Mouse (Mus musculus): Measurements from ENCODE around the gene Foxk1. TPM values are rescaled to one million over a fixed set of nuclear protein-coding genes. Genes with fewer than 3 reads are reported as not detected.

Foxk1 gene
- polyA plus RNA-seq, 1 experiment, result 26.1 TPM

GRCm38 (mm10) chr5:142370406-142371171, 30.7 kb upstream of the Foxk1 start:
- peaks cover 6% of the 10 kb centered on the region; the same call in 1 of the 2 replicates for H3K4me1 ChIP-seq (ENCODE audit: control insufficient read depth, insufficient read depth, low read length)
- no peak for DNase-seq
- 99% methylated on average over 4 of the region's 4 CpGs for WGBS
- TF ChIP-seq POLR2A (IDR thresholded peaks at IDR 0.05; ENCODE audit: borderline replicate concordance, extremely low read depth, low read depth, low read length) (no peak), CTCF (IDR thresholded peaks at IDR 0.05; ENCODE audit: insufficient read depth, low read length) (no peak)
- H3K4me3 ChIP-seq (replicated peaks; ENCODE audit: extremely low read depth, low read depth, low read length), result no peak overlapping the region

- Histone ChIP-seq H3K4me1 (ENCODE audit: control insufficient read depth, insufficient read depth, low read length) (peaks cover 6% of the 10 kb centered on the region; the same call in 1 of the 2 replicates), H3K4me3 (replicated peaks; ENCODE audit: extremely low read depth, low read depth, low read length) (no peak overlapping the region)
- 23% methylated on average over 24 of the region's 24 CpGs for WGBS
- no peak for TF ChIP-seq POLR2A (IDR thresholded peaks at IDR 0.05; ENCODE audit: borderline replicate concordance, extremely low read depth, low read depth, low read length)
- no peak for TF ChIP-seq CTCF (IDR thresholded peaks at IDR 0.05; ENCODE audit: insufficient read depth, low read length)
- no peak for DNase-seq
These were observed 29.8 kb upstream of the Foxk1 start for GRCm38 (mm10) chr5:142371172-142372155.

DNA sequence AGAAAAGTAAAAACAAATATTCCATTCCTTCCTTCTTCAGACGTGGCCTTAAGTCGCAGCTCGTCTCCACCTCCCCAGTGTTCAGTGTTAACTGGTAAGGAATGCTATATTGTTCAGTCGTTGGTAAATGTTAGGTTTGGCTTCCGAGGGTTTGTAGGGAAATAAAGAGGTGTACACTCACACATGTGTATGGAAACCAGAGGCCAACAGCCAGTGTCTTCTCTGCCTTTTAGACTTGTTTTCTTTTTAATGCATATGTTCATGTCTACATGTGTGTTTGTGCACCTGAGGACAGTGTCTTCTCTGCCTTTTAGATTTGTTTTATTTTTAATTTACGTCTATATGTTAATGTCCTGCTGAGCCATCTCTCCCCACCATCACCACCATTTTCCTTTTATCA, 29.1 kb upstream of the Foxk1 start:
- Histone ChIP-seq H3K4me3 (replicated peaks; ENCODE audit: extremely low read depth, low read depth, low read length) (no peak overlapping the region), H3K4me1 (ENCODE audit: control insufficient read depth, insufficient read depth, low read length) (peaks cover 4% of the 10 kb centered on the region; the same call in 1 of the 2 replicates)
- 40% methylated on average over 6 of the region's 6 CpGs for WGBS
- DNase-seq, result no peak
- TF ChIP-seq POLR2A (IDR thresholded peaks at IDR 0.05; ENCODE audit: borderline replicate concordance, extremely low read depth, low read depth, low read length), result no peak
- TF ChIP-seq CTCF (IDR thresholded peaks at IDR 0.05; ENCODE audit: insufficient read depth, low read length), result no peak

- no peak for DNase-seq
- H3K4me1 ChIP-seq (ENCODE audit: control insufficient read depth, insufficient read depth, low read length), result peaks cover 4% of the 10 kb centered on the region; the same call in 1 of the 2 replicates
- no peak for TF ChIP-seq CTCF (IDR thresholded peaks at IDR 0.05; ENCODE audit: insufficient read depth, low read length)
- WGBS, result 68% methylated on average over 9 of the region's 9 CpGs
- no peak overlapping the region for H3K4me3 ChIP-seq (replicated peaks; ENCODE audit: extremely low read depth, low read depth, low read length)
These were observed 27.0 kb upstream of the Foxk1 start for GRCm38 (mm10) chr5:142374343-142374742.

GRCm38 (mm10) chr5:142375641-142376040, 25.7 kb upstream of the Foxk1 start:
- Histone ChIP-seq H3K4me3 (replicated peaks; ENCODE audit: extremely low read depth, low read depth, low read length) (no peak overlapping the region), H3K4me1 (ENCODE audit: control insufficient read depth, insufficient read depth, low read length) (peaks cover 4% of the 10 kb centered on the region; the same call in 1 of the 2 replicates)
- 95% methylated on average over 5 of the region's 5 CpGs for WGBS
- no peak for DNase-seq
- TF ChIP-seq CTCF (IDR thresholded peaks at IDR 0.05; ENCODE audit: insufficient read depth, low read length) (no peak), POLR2A (IDR thresholded peaks at IDR 0.05; ENCODE audit: borderline replicate concordance, extremely low read depth, low read depth, low read length) (no peak)

DNA sequence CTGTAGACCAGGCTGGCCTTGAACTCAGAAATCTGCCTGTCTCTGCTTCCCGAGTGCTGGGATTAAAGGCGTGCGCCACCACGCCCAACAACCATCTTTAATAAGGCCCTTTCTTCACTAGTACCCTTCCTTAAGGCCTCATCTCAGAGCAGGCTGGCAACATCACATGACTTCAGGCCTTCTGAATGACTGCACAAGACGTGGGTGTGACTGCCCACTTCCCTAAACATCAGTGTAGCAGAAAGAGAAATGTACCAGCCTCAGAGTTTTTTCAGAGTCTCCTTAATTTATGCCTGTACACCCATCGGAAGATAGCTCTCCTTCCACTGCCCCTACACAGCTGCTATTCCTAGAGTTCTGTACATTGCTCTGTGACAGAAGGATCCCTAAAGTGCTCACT, 25.2 kb upstream of the Foxk1 start:
- TF ChIP-seq CTCF (IDR thresholded peaks at IDR 0.05; ENCODE audit: insufficient read depth, low read length) (no peak), POLR2A (IDR thresholded peaks at IDR 0.05; ENCODE audit: borderline replicate concordance, extremely low read depth, low read depth, low read length) (no peak)
- DNase-seq, result no peak
- H3K4me3 ChIP-seq (replicated peaks; ENCODE audit: extremely low read depth, low read depth, low read length), result no peak overlapping the region
- WGBS, result 78% methylated on average over 6 of the region's 6 CpGs
- peaks cover 4% of the 10 kb centered on the region; the same call in 1 of the 2 replicates for H3K4me1 ChIP-seq (ENCODE audit: control insufficient read depth, insufficient read depth, low read length)

DNA sequence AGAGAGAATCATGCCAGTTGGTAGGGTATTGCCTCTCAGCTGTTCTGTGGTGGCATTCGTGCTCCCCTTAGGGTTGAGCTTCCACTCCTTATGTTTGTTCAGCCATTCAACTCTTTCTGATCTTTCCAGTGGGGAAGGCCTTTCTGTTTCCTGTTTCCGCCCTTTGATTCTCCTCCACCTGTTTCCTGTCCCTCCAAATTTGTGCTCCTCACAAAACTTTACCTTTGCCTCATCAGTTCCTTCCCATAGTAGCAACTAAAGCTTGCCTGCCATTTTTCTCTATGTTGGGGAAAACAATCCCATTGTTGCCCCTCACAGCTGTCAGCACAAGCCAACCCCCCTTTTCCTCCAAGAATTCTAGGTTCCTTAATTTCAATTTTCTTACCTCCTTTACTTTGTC, 23.2 kb upstream of the Foxk1 start:
- no peak for DNase-seq
- TF ChIP-seq POLR2A (IDR thresholded peaks at IDR 0.05; ENCODE audit: borderline replicate concordance, extremely low read depth, low read depth, low read length) (no peak), CTCF (IDR thresholded peaks at IDR 0.05; ENCODE audit: insufficient read depth, low read length) (no peak)
- no peak overlapping the region for H3K4me3 ChIP-seq (replicated peaks; ENCODE audit: extremely low read depth, low read depth, low read length)
- 54% methylated on average over 2 of the region's 2 CpGs for whole genome bisulfite sequencing
- no peaks in the 10 kb centered on the region for H3K4me1 ChIP-seq (ENCODE audit: control insufficient read depth, insufficient read depth, low read length)

GRCm38 (mm10) chr5:142380491-142380890, 20.8 kb upstream of the Foxk1 start:
- Histone ChIP-seq H3K4me1 (ENCODE audit: control insufficient read depth, insufficient read depth, low read length) (no peaks in the 10 kb centered on the region), H3K4me3 (replicated peaks; ENCODE audit: extremely low read depth, low read depth, low read length) (no peak overlapping the region)
- 42% methylated on average over 6 of the region's 6 CpGs for WGBS
- TF ChIP-seq POLR2A (IDR thresholded peaks at IDR 0.05; ENCODE audit: borderline replicate concordance, extremely low read depth, low read depth, low read length) (no peak), CTCF (IDR thresholded peaks at IDR 0.05; ENCODE audit: insufficient read depth, low read length) (no peak)
- no peak for DNase-seq

DNA sequence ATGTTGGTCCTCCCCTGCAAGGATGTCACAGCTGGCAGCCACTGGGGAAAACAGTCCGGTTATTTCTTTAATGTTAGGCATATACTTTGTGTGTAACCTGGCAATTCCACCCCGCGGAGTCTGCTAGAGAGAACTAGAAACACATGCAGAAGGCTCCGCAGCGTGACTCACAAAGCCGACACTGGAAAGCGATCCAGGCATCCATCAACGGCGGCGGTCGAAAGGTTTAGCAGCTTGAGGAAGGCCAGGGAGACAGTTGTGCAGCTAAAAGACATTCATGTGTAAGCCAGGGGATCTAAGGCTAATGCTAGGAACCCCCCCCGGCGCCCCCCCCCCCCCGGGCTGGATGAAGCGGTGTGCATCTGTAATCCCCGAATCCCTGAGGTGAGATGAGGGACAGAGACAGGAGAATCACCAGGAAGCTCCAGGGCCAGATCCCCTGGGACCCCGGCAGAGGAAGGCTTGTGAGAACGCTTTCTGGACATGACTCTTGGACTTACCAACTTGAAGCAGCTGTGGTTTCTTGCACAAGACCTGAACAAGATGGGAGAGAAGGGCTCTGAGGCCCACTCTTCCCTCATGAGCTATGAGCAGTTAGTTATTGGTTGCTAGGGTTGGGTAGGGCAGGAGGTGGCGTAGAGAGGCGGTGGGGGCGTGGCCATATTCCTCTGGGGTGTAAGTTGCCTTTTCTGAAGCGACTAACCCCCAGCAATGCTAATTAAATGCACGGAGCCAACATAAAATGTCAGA, 16.2 kb upstream of the Foxk1 start:
- whole genome bisulfite sequencing, result 37% methylated on average over 23 of the region's 23 CpGs
- Histone ChIP-seq H3K4me3 (replicated peaks; ENCODE audit: extremely low read depth, low read depth, low read length) (no peak overlapping the region), H3K4me1 (ENCODE audit: control insufficient read depth, insufficient read depth, low read length) (no peaks in the 10 kb centered on the region)
- TF ChIP-seq POLR2A (IDR thresholded peaks at IDR 0.05; ENCODE audit: borderline replicate concordance, extremely low read depth, low read depth, low read length) (no peak), CTCF (IDR thresholded peaks at IDR 0.05; ENCODE audit: insufficient read depth, low read length) (no peak)
- no peak for DNase-seq

All from lung, adult 2 months (tissue).